Mouse (Mus musculus) heart, adult 9 months (tissue): ENCODE measurements around the gene Zfp451.
"Not testable (repeated sequence)": the region's sequence is repeated elsewhere in the genome, so short reads cannot be mapped to it uniquely, and the experiment has no call there.

ENCODE experiments used
- DNase-seq, 2 experiments: peaks; one replicate each; pipeline ENCODE4 v3.0.0; 2022; ENCODE audit warnings: low spot score in 2 of 2

Zfp451 gene

GRCm38 (mm10) chr1:33813868-33814794, at the start of gene Zfp451:
TSS of gene Zfp451 (minus strand) at chr1:33814595.
- DNase-seq: peak; percentile 86

- no peak for DNase-seq
These were observed 32.4 kb upstream of the Zfp451 start for GRCm38 (mm10) chr1:33846807-33847206.

GRCm38 (mm10) chr1:33843823-33844222, 29.4 kb upstream of the Zfp451 start:
- no peak for DNase-seq

DNA sequence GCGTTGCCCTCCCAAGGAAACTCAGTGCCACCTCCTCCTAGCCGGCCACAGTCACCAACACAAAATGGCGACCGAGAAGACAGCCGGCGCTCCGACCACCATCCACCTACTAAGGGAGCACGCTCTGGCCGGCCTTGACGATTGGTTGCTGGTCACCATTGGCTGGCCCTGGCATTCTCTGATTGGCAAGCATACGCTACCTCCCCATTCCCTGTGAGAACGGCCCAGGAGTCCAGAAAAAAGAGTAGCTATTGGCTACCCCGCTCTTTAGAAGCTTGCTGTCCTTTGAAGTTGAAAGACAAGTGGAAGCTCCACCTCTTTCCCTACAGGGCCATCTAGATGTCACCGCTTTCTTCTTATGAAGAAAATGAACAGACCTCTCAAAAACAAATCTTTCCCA, 24.6 kb upstream of the Zfp451 start:
- DNase-seq: not testable (repeated sequence)

- DNase-seq: no peak
These were observed 16.2 kb upstream of the Zfp451 start for GRCm38 (mm10) chr1:33830586-33830985.

DNA sequence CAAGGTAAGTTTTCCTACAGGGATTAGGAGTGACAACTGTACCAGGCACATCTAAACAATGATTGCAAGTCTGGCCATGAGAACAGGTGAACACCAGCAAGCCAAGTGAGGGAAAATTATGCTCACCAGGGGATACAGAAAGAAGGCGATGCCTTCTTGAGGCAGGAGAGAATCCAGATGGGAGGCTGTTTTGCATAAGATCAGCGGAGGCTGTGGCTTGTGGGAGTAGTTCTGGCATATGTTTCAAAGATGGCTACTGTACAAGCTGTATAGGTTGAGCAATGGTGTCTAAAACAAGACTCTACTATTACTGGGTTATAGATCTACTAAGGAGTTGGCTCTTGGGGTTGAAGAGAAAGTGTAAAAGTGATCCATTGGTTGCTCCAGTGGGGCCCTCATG, 3.5 kb upstream of the Zfp451 start:
- DNase-seq: no peak

DNA sequence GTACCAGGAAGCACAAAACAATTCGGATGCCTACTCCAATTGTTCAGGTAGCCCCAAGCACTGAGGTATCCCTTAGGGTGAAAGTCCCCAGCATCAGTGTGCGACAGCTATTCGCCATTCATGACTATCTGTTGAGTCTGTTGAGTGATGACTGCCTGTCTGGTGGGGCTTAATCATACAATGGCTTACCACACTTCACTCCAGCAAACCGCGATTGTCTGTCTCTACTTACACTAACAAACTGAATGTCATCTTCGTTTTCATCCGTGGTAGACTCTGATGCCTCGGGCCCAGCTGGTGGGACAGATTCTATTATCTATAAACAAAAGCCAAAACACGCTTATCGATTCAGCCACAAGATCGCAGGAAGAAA, 914 bp downstream of the Zfp451 start:
- no peak for DNase-seq

DNA sequence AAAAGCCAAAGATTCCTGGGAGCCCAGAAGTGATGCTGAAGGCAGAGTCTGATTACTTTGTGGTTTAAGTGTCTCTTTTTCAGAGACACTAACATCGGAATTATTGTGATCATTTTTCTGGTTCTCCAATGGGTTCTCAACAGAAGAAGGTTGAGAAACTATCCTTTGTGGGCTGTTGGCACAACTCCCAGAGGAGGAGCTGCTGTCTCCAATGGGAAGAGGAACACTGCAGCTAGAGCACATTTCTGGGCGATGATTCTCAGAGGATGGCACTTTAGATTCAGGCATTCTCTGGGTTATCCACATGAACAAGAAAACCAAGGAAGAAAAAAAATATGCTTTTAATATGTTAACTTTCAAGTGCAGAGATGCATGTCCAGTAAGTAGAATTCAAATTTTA, 11.1 kb downstream of the Zfp451 start:
- DNase-seq: no peak

- DNase-seq: no peak
These were observed 14.8 kb downstream of the Zfp451 start for GRCm38 (mm10) chr1:33799620-33800019.

- DNase-seq: no peak
These were observed 25.9 kb downstream of the Zfp451 start for GRCm38 (mm10) chr1:33788493-33788892.

DNA sequence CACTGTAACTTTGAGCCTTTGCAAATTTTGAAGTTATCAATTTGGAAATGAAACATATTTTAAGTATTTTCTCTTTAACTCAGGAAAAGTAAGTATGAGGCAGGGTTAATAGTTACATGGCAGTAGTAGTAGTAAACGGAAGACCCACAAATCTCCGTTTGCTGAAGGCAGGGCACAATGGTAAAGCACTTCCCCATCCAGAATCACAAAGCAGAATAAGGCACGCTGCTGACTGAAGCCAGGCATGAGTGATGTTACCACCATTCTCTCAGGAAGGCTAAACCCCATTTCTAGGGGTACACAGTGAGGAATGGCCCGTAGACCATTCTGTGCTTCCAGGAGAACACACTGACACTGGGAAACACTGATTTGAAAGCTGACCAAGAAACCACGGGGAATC, 26.3 kb downstream of the Zfp451 start:
- DNase-seq: no peak

- no peak for DNase-seq
These were observed 29.8 kb downstream of the Zfp451 start for GRCm38 (mm10) chr1:33784561-33784960.

DNA sequence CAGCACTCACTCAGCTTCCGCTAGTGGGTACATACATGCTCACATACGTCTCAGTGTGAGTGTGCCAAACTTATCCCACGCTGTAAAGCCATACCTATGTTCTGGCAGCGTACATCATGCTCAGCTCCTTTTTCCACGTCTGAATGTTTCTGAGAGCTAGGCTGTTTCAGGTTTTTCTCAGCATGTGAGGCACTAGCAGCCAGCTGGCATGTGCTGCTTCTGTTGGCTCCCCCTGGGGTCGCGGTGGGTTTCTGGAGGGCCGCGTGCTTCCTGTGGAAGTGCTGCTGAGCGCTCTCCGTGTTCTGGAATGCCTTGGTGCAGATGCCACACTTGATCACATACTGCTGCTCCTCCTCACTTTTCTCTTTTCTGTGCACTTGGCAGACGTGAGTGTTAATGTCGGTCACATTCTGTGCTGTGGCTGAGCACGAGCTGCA, 38.2 kb downstream of the Zfp451 start:
- DNase-seq: no peak

GRCm38 (mm10) chr1:33772106-33772505, 42.3 kb downstream of the Zfp451 start:
- DNase-seq: no peak

GRCm38 (mm10) chr1:33771621-33772020, 42.8 kb downstream of the Zfp451 start:
- no peak for DNase-seq

DNA sequence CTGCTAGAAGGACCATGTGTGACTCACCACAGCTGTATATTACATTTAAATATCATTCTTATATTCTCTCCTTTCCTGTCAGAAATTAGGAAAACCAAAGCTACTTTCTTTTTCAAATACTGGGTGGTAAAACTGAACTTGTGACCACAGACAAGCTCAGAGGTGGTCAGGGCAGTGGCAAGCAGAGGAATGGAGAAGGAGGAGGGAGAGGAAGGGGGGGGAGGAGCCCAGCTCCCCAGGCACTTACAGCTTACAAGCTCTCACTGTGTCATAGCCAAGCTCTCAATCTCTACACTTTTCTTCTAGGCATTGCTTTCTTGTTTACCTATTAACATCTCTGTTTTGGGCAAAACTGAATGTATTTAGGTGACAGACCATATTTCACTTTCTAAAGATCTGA, 45.6 kb downstream of the Zfp451 start:
- DNase-seq: no peak

GRCm38 (mm10) chr1:33768091-33768787, 46.2 kb downstream of the Zfp451 start:
- no peak for DNase-seq

DNA sequence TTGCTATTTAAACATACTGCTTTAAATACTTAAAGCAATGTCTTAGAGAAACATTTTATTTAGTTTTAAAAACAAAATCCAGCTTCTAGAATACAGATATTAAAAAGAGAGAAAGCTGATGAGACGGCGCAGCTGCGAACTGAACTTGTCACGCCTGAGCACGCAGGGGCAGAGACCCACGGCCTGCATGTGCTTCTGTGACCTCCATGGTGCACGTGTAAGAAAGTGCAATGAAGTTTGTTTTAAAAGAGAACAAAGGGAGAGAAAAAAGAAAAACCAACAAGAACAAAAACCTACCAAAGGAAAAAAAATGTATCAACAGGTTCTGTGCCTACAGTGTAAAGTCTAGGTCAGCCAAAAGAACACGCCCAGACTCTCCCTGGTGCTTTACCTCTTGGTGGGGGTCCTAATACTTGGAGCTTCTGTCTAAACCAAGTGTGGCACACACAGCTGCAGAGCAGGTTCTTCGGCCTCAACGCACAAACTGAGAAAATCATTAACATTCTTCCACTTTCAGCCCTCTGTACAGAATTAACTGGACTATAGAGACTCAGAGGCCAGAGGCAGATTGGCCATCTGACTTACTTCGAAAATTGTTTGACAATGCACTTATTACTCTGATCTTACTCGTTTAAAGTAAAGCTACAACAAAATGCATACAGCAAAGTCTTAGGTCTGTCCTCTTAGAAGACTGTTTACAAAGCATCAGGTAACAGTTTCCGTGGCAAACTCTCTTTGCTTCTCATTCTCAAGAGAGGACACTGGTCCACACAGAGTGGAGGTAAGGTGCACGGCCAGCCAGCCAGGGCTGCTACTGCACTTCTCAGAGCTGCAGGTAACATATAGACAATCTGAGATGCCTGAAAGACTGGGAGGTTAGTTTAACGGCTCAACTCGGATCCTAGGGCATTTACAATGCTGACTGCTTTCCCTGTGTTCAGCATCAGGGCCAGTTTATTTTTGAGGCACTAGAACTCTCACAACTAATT, 47.6 kb downstream of the Zfp451 start:
- DNase-seq: no peak

GRCm38 (mm10) chr1:33765468-33766080, 48.8 kb downstream of the Zfp451 start:
- DNase-seq: no peak

GRCm38 (mm10) chr1:33763826-33764225, 50.6 kb downstream of the Zfp451 start:
- no peak for DNase-seq

- no peak for DNase-seq
These were observed 55.9 kb downstream of the Zfp451 start for GRCm38 (mm10) chr1:33758488-33758887.
